Mouse (Mus musculus) neural tube, embryonic 14.5 days (tissue): ENCODE data around the gene Inpp5a. TPM values are rescaled to one million over a fixed set of nuclear protein-coding genes. Genes with fewer than 3 reads are reported as not detected.

Experiments
- ATAC-seq: fragments of 200-750 bp; cut with Nextera tagmentation; 2 replicates; pipeline ENCODE4 v1.8.0; 2017; ENCODE audit warnings: low read depth, mild to moderate bottlenecking, moderate TSS enrichment, moderate library complexity
- H3K27ac ChIP-seq: fragments of 300-500 bp; sonication (generic); 2 replicates; pipeline ENCODE4 v1.5.1; 2014; ENCODE audit warnings: low read depth, mild to moderate bottlenecking, control low read depth, low read length, moderate library complexity, mixed read lengths
- H3K27me3 ChIP-seq: fragments of 300-500 bp; sonication (generic); 2 replicates; pipeline ENCODE4 v1.6.1; 2014; ENCODE audit warnings: low read length; ENCODE audit not compliant: control insufficient read depth, insufficient read depth
- H3K36me3 ChIP-seq: fragments of 300-500 bp; sonication (generic); 2 replicates; pipeline ENCODE4 v1.6.1; 2014; ENCODE audit warnings: low read length, mixed read lengths; ENCODE audit not compliant: control insufficient read depth, insufficient read depth
- H3K4me1 ChIP-seq: fragments of 300-500 bp; sonication (generic); 2 replicates; pipeline ENCODE4 v1.6.1; 2014; ENCODE audit warnings: low read length; ENCODE audit not compliant: control insufficient read depth, insufficient read depth
- H3K4me2 ChIP-seq: fragments of 300-500 bp; sonication (generic); 2 replicates; pipeline ENCODE4 v1.6.1; 2014; ENCODE audit warnings: mild to moderate bottlenecking, low read depth, low read length, control low read depth
- H3K4me3 ChIP-seq: fragments of 300-500 bp; sonication (generic); 2 replicates; pipeline ENCODE4 v1.5.1; 2014; ENCODE audit warnings: low read depth, low read length, control low read depth, mixed read lengths
- H3K9ac ChIP-seq: fragments of 300-500 bp; sonication (generic); replicated peaks from 2 replicates; pipeline ENCODE4 v1.6.1; 2014; ENCODE audit warnings: low read depth, mild to moderate bottlenecking, control low read depth, low read length, mixed read lengths
- H3K9me3 ChIP-seq: fragments of 300-500 bp; sonication (generic); 2 replicates; pipeline ENCODE4 v1.6.1; 2016; ENCODE audit warnings: low read length; ENCODE audit not compliant: control insufficient read depth
- WGBS: fragments of 180-500 bp; shearing (Covaris S2); extraction: QIAGEN DNeasy Blood & Tissue Kit; methylation state at CpG from one replicate; pipeline ENCODE4 v1.1.7; 2014; 5-methylcytosine and 5-hydroxymethylcytosine counted together
- polyA plus RNA-seq: library from polyadenylated mRNA; unstranded; fragments of >200 nt; fragmentation: Nextera tagmentation; extraction: Ambion mirVana; gene quantifications from 2 replicates; pipeline ENCODE4 v1.2.1, GENCODE M21; 2014

The Inpp5a gene
- polyA plus RNA-seq, 1 experiment from 2014 or later = 25.3 TPM

GRCm38 (mm10) chr7:139401791-139402190, 12.9 kb downstream of the Inpp5a start:
- H3K27me3 ChIP-seq = no peaks in the 10 kb centered on the region
- H3K4me2 ChIP-seq = no peak overlapping the region
- H3K9me3 ChIP-seq = no peaks in the 10 kb centered on the region
- 89% methylated on average over 8 of the region's 8 CpGs for WGBS
- peaks cover 7% of the 10 kb centered on the region for H3K4me1 ChIP-seq
- ATAC-seq = no peak
- H3K9ac ChIP-seq = no peak overlapping the region
- no peak overlapping the region for H3K4me3 ChIP-seq
- H3K27ac ChIP-seq = no peak overlapping the region
- no peaks in the 10 kb centered on the region for H3K36me3 ChIP-seq

- Histone ChIP-seq H3K4me2 (no peak overlapping the region), H3K27me3 (no peaks in the 10 kb centered on the region), H3K4me1 (peaks cover 3% of the 10 kb centered on the region), H3K9ac (no peak overlapping the region), H3K9me3 (no peaks in the 10 kb centered on the region), H3K36me3 (no peaks in the 10 kb centered on the region), H3K27ac (no peak overlapping the region), H3K4me3 (no peak overlapping the region)
- no peak for ATAC-seq
- WGBS = 95% methylated on average over 4 of the region's 4 CpGs
Observed at GRCm38 (mm10) chr7:139402721-139403120, 13.8 kb downstream of the Inpp5a start.

GRCm38 (mm10) chr7:139406581-139406980, 17.7 kb downstream of the Inpp5a start:
- Histone ChIP-seq H3K9ac (no peak overlapping the region), H3K9me3 (no peaks in the 10 kb centered on the region), H3K4me1 (no peaks in the 10 kb centered on the region), H3K4me3 (no peak overlapping the region), H3K36me3 (no peaks in the 10 kb centered on the region), H3K27ac (no peak overlapping the region), H3K4me2 (no peak overlapping the region), H3K27me3 (no peaks in the 10 kb centered on the region)
- 92% methylated on average over 2 of the region's 2 CpGs for WGBS
- ATAC-seq = no peak

- ATAC-seq = no peak
- Histone ChIP-seq H3K27ac (no peak overlapping the region), H3K9ac (no peak overlapping the region), H3K4me3 (no peak overlapping the region), H3K27me3 (no peaks in the 10 kb centered on the region), H3K9me3 (no peaks in the 10 kb centered on the region), H3K4me1 (0 out of 2 replicates have a peak, but pooled peaks cover 3% of the 10 kb centered on the region), H3K36me3 (no peaks in the 10 kb centered on the region), H3K4me2 (no peak overlapping the region)
Observed at GRCm38 (mm10) chr7:139407966-139408365, 19.1 kb downstream of the Inpp5a start.

DNA sequence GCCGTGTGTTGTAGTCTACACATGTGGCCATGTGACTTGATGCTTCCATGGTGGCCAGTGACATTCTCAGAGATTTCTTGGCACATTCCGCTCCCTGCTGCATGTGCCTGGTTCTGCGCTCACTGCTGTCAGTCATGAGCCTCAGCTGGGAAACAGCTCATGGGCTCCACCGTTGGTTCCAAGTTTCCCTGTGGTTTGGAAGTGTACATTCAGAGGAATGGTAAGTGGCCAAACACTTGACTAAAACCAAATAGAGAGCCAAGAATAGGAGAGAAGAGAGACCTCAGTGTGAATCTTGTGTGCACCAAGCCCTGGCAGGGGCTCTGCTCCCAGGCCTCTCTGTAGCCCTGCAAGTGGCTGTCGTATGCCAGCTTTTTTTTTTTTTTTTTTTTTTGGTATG, 21.0 kb downstream of the Inpp5a start:
- Histone ChIP-seq H3K4me1 (0 out of 2 replicates have a peak, but pooled peaks cover 3% of the 10 kb centered on the region), H3K4me3 (no peak overlapping the region), H3K27me3 (no peaks in the 10 kb centered on the region), H3K27ac (no peak overlapping the region), H3K9me3 (no peaks in the 10 kb centered on the region), H3K4me2 (no peak overlapping the region), H3K9ac (no peak overlapping the region), H3K36me3 (no peaks in the 10 kb centered on the region)
- WGBS = 84% methylated on average over 5 of the region's 5 CpGs
- no peak for ATAC-seq

DNA sequence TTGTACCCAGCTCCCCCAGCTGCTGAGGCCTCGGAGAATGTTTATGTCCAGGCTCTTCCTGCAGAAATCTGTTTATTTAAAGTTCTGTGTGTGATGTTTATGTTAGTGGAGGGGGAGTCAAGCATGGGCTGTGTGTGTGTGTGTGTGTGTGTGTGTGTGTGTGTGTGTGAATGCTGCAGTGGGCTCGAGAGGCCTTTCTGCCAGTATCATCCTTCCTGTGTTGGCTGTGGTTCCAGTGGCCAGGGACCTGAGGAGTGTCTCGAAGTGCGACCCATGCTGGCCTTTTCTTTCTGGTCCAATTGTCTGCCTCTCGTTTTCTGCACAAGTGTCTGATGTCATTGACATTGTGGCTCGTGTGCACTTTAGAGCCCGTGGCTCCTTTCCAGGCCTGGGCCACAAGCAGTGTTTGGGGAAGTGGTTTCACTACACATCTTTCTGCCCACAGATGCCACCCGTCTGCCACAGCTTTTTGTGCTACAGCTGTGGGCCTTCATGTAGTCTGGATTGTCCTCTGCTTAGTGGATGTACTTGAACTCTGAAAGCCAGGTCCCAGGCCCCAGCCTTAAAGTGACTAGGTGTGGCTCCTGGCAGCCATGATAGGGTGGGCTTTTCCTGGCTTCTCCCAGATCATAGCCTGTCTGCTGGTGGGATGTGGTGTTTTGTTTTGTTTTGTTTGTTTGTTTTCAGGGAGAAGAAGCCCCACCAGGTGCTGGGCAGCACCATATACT, 23.5 kb downstream of the Inpp5a start:
- no peak overlapping the region for H3K4me3 ChIP-seq
- no peak overlapping the region for H3K9ac ChIP-seq
- WGBS = 52% methylated on average over 8 of the region's 8 CpGs
- no peak overlapping the region for H3K4me2 ChIP-seq
- no peak for ATAC-seq
- no peaks in the 10 kb centered on the region for H3K9me3 ChIP-seq
- no peak overlapping the region for H3K27ac ChIP-seq
- no peaks in the 10 kb centered on the region for H3K27me3 ChIP-seq
- H3K4me1 ChIP-seq = 0 out of 2 replicates have a peak, but pooled peaks cover 3% of the 10 kb centered on the region
- H3K36me3 ChIP-seq = no peaks in the 10 kb centered on the region

DNA sequence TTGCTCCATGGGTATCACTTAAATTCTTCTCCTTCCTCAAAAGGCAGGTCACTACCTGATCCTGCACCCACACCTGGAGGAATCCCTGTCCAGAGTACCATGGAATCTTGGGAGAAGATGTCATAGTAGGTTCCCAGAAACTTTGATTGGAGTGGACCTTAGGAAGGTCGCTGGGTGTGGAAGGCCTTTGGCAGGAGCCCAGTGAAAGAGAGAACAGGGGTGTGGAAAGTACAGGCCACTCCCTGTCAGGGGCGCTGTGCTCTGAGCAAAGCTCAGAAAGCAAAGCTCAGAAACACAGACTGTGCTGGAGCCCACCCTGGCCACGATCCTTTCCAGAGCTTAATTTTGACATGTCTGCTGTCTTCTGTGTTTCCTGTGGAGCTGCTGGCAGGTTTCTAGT, 24.5 kb downstream of the Inpp5a start:
- Histone ChIP-seq H3K36me3 (no peaks in the 10 kb centered on the region), H3K9me3 (no peaks in the 10 kb centered on the region), H3K27me3 (no peaks in the 10 kb centered on the region), H3K9ac (no peak overlapping the region), H3K4me1 (0 out of 2 replicates have a peak, but pooled peaks cover 3% of the 10 kb centered on the region), H3K4me2 (no peak overlapping the region), H3K27ac (no peak overlapping the region), H3K4me3 (no peak overlapping the region)
- WGBS = 89% methylated on average over 3 of the region's 3 CpGs
- no peak for ATAC-seq

GRCm38 (mm10) chr7:139415616-139416225, 26.8 kb downstream of the Inpp5a start:
- H3K9me3 ChIP-seq = no peaks in the 10 kb centered on the region
- ATAC-seq = no peak
- H3K36me3 ChIP-seq = no peaks in the 10 kb centered on the region
- no peak overlapping the region for H3K4me3 ChIP-seq
- 0 out of 2 replicates have a peak, but pooled peaks cover 3% of the 10 kb centered on the region for H3K4me1 ChIP-seq
- H3K27me3 ChIP-seq = no peaks in the 10 kb centered on the region
- no peak overlapping the region for H3K9ac ChIP-seq
- no peak overlapping the region for H3K27ac ChIP-seq
- no peak overlapping the region for H3K4me2 ChIP-seq

- H3K9ac ChIP-seq = no peak overlapping the region
- no peak overlapping the region for H3K27ac ChIP-seq
- H3K4me1 ChIP-seq = no peaks in the 10 kb centered on the region
- H3K4me2 ChIP-seq = no peak overlapping the region
- 100% methylated on average over 1 of the region's 1 CpGs for WGBS
- H3K4me3 ChIP-seq = no peak overlapping the region
- H3K36me3 ChIP-seq = no peaks in the 10 kb centered on the region
- no peaks in the 10 kb centered on the region for H3K9me3 ChIP-seq
- no peaks in the 10 kb centered on the region for H3K27me3 ChIP-seq
- ATAC-seq = no peak
Observed at GRCm38 (mm10) chr7:139418371-139418770, 29.5 kb downstream of the Inpp5a start.
